Mouse (Mus musculus) C2C12 (cell line): ENCODE results near the gene Rnf169.

Experiments
- CEBPB ChIP-seq: IDR thresholded peaks from one replicate; pipeline ENCODE4 v1.6.1; 2011; ENCODE audit warnings: low read depth, mild to moderate bottlenecking, control low read depth, moderate library complexity
- CTCF ChIP-seq: IDR thresholded peaks from one replicate; pipeline ENCODE4 v1.5.1; 2011; ENCODE audit not compliant: control insufficient read depth, insufficient read depth, insufficient read length
- FOSL1 ChIP-seq: IDR thresholded peaks from one replicate; pipeline ENCODE4 v1.8.0; 2011; ENCODE audit warnings: mild to moderate bottlenecking, low read length; ENCODE audit not compliant: poor library complexity, insufficient read depth, severe bottlenecking
- MAX ChIP-seq: IDR thresholded peaks from one replicate; pipeline ENCODE4 v1.6.1; 2011; ENCODE audit warnings: mild to moderate bottlenecking, control low read depth
- MYOD1 ChIP-seq: IDR thresholded peaks from one replicate; pipeline ENCODE4 v1.6.1; 2011; ENCODE audit warnings: low read depth; ENCODE audit not compliant: control insufficient read depth, insufficient read length
- USF1 ChIP-seq: IDR thresholded peaks from one replicate; pipeline ENCODE4 v1.6.1; 2011; ENCODE audit warnings: low read depth, mild to moderate bottlenecking, control low read depth, moderate library complexity

- no peak for TF ChIP-seq CTCF
- no peak for TF ChIP-seq MAX
- TF ChIP-seq FOSL1: no peak
- no peak for TF ChIP-seq CEBPB
- TF ChIP-seq USF1: no peak
- TF ChIP-seq MYOD1: no peak
These were observed 77.2 kb downstream of the Rnf169 start for GRCm38 (mm10) chr7:99902918-99903665.
